Mouse (Mus musculus): ENCODE results near the gene Arpc3. TPM values are rescaled to one million over a fixed set of nuclear protein-coding genes. Genes with fewer than 3 reads are reported as not detected.

Gene Arpc3
- total RNA-seq (2023) = 100 to 1,000 TPM; 562 to 596 TPM

DNA sequence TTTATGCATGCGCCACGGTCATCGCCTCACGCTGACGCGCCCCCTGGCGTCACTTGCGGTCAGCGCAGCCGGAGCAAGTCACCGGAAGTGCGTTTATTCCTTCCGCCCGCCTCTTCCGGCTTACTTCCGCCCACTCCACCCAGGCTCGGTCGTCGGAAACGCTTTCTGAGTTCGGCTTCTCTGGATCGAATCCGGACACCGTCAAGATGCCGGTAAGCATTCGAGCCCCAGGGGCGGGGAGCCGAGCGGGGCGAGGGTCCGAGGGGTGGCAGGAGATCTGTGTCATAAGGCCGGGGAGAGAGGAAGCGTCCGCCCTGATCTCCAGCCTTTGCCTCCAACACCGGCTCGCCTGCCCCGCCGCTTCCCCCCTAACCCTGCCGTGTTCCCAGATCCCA lies at the start of gene Arpc3:
TSS of gene Arpc3 (plus strand) at position 93 of the 395 bp plus-strand sequence.

DNA sequence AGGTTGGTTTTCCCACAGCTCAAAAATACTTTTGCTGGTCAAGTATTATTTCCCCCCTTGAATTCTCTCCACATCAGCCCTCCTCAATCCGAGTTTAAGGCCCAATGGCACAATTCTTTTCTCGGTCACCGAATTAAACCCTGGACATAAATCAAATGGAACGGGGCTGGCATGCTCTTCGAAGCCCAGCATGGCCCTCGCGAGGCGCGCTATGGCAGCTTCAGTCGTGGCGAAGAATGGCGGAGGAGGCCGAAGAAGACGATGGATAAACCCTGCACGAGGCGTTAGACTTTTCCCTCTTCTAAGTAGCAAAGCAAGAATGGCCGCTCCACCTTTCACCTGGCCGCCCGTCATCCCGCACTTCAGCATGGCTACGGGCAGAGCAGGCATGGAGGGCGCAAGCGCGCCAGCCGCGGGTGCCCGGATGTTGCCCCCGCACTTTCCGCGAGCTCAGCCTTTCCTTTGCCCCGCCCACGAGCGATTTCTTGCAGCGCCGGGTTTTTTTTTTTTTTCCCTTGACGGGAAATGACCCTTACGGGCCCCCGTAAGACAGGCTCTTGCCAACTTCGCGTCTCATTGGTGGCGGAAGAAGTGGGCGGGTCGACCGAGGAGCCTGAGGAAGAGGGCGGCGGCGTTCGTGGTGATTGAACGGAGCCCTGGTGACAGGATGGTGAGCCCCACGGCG lies 37.7 kb upstream of the Arpc3 start, which contains the start of the genes Rad9b and Vps29:
TSS of gene Rad9b (minus strand) at position 427 of the 685 bp plus-strand sequence.
TSS of gene Vps29 (plus strand) at position 563 of the 685 bp plus-strand sequence.

GRCm38 (mm10) chr5:122371591-122372191 lies 20.0 kb upstream of the Arpc3 start, which contains the start of gene Gpn3:
Gene Gpn3 (plus strand): TSS chr5:122371876.

GRCm38 (mm10) chr5:122372192-122372769 lies 19.4 kb upstream of the Arpc3 start, which contains the start of gene Fam216a:
Gene Fam216a (minus strand): TSS chr5:122372364.

GRCm38 (mm10) chr5:122421271-122422068 lies 29.8 kb downstream of the Arpc3 start, which contains the start of gene Anapc7:
Gene Anapc7 (plus strand): TSS chr5:122421693.

Other genes starting within 250 kb of the Arpc3 start
- gene Ppp1cc, start 233.6 kb upstream of the Arpc3 start, total RNA-seq (2023) = 100 to 1,000 TPM; 201 to 214 TPM
- 100 to 1,000 TPM in 1 of 2 experiments, 10 to 100 TPM in 1; 98.6 to 111 TPM for gene Hvcn1, start 185.1 kb upstream of the Arpc3 start, total RNA-seq (2023)
- 1 to 10 TPM; 8.0 TPM for gene Tctn1, start 127.4 kb upstream of the Arpc3 start, total RNA-seq (2023)
- gene Pptc7, start 107.5 kb upstream of the Arpc3 start, total RNA-seq (2023) = 10 to 100 TPM; 14.5 to 18.4 TPM
- 1 to 10 TPM; 1.1 to 2.4 TPM for gene Rad9b, start 37.6 kb upstream of the Arpc3 start, total RNA-seq (2023)
- gene Vps29, start 37.5 kb upstream of the Arpc3 start, total RNA-seq (2023) = 10 to 100 TPM; 57.0 to 59.9 TPM
- gene Gpn3, start 20.0 kb upstream of the Arpc3 start, total RNA-seq (2023) = 10 to 100 TPM; 14.4 to 14.6 TPM
- gene Fam216a, start 19.5 kb upstream of the Arpc3 start, total RNA-seq (2023) = 1 to 10 TPM; 5.4 to 5.6 TPM
- gene Anapc7, start 29.8 kb downstream of the Arpc3 start, total RNA-seq (2023) = 10 to 100 TPM; 24.4 to 26.2 TPM
- 10 to 100 TPM; 75.4 to 77.0 TPM for gene Atp2a2, start 110.3 kb downstream of the Arpc3 start, total RNA-seq (2023)
- gene Ift81, start 222.6 kb downstream of the Arpc3 start, total RNA-seq (2023) = 1 to 10 TPM; 2.1 to 2.2 TPM

All from neutrophil, adult 83 days (primary cell).